Mouse (Mus musculus): Measurements from ENCODE around the gene Med7. TPM values are rescaled to one million over a fixed set of nuclear protein-coding genes. Genes with fewer than 3 reads are reported as not detected.

Gene Med7
- polyA plus RNA-seq, 1 experiment from 2014 or later, result 54.2 TPM

- Histone ChIP-seq H3K9ac (ENCODE audit: low read length) (no peak overlapping the region), H3K27me3 (ENCODE audit: control insufficient read depth, insufficient read depth, low read length) (no peaks in the 10 kb centered on the region), H3K36me3 (ENCODE audit: control insufficient read depth, insufficient read depth, low read length) (no peaks in the 10 kb centered on the region), H3K4me3 (ENCODE audit: control insufficient read depth in 1 of 2, insufficient read depth in 1 of 2, low read depth in 1 of 2, low read length in 2 of 2) (no peak overlapping the region), H3K4me2 (ENCODE audit: low read length) (no peak overlapping the region), H3K9me3 (ENCODE audit: control insufficient read depth, low read length) (no peaks in the 10 kb centered on the region), H3K27ac (replicated peaks in 1 of 2; ENCODE audit: control insufficient read depth in 1 of 2, insufficient read depth in 1 of 2, low read depth in 2 of 2, low read length in 2 of 2) (no peak overlapping the region), H3K4me1 (ENCODE audit: control insufficient read depth in 2 of 2, insufficient read depth in 2 of 2, low read length in 2 of 2) (peaks cover 0 to 2% of the 10 kb centered on the region in 2 experiments; a peak in 2 of 4 replicates)
- no peak; the same call in 1 of the 2 replicates for ATAC-seq (ENCODE audit: insufficient number of reproducible peaks, insufficient read depth, low FRiP score, low read depth)
- 16% methylated on average over 3 of the region's 3 CpGs for WGBS
Observed at GRCm38 (mm10) chr11:46431129-46431528, 5.6 kb upstream of the Med7 start.

- H3K27me3 ChIP-seq (ENCODE audit: control insufficient read depth, insufficient read depth, low read length), result no peaks in the 10 kb centered on the region
- peaks cover 14% of the 10 kb centered on the region for H3K36me3 ChIP-seq (ENCODE audit: control insufficient read depth, insufficient read depth, low read length)
- peaks cover 2 to 6% of the 10 kb centered on the region in 2 experiments for H3K4me1 ChIP-seq (ENCODE audit: control insufficient read depth in 2 of 2, insufficient read depth in 2 of 2, low read length in 2 of 2)
- H3K4me2 ChIP-seq (ENCODE audit: low read length), result no peak overlapping the region
- H3K9me3 ChIP-seq (ENCODE audit: control insufficient read depth, low read length), result no peaks in the 10 kb centered on the region
- H3K4me3 ChIP-seq (ENCODE audit: control insufficient read depth in 1 of 2, insufficient read depth in 1 of 2, low read depth in 1 of 2, low read length in 2 of 2), result no peak overlapping the region
- no peak overlapping the region for H3K9ac ChIP-seq (ENCODE audit: low read length)
- no peak overlapping the region for H3K27ac ChIP-seq (replicated peaks in 1 of 2; ENCODE audit: control insufficient read depth in 1 of 2, insufficient read depth in 1 of 2, low read depth in 2 of 2, low read length in 2 of 2)
- no peak for ATAC-seq (ENCODE audit: insufficient number of reproducible peaks, insufficient read depth, low FRiP score, low read depth)
Observed at GRCm38 (mm10) chr11:46435363-46435762, 1.4 kb upstream of the Med7 start.

- peak overlapping the region; percentile 93 for H3K9ac ChIP-seq (ENCODE audit: low read length)
- peak overlapping the region; percentile 77 for H3K4me2 ChIP-seq (ENCODE audit: low read length)
- under 1% methylated on average over 23 of the region's 23 CpGs for WGBS
- no peak for ATAC-seq (ENCODE audit: insufficient number of reproducible peaks, insufficient read depth, low FRiP score, low read depth)
- H3K27ac ChIP-seq (replicated peaks in 1 of 2; ENCODE audit: control insufficient read depth in 1 of 2, insufficient read depth in 1 of 2, low read depth in 2 of 2, low read length in 2 of 2), result peak overlapping the region in 1 of 2 experiments; percentile 93; a peak in 3 of 4 replicates
- H3K4me3 ChIP-seq (ENCODE audit: control insufficient read depth in 1 of 2, insufficient read depth in 1 of 2, low read depth in 1 of 2, low read length in 2 of 2), result peak overlapping the region; percentile 93 to 99
- H3K27me3 ChIP-seq (ENCODE audit: control insufficient read depth, insufficient read depth, low read length), result no peaks in the 10 kb centered on the region
- no peaks in the 10 kb centered on the region for H3K9me3 ChIP-seq (ENCODE audit: control insufficient read depth, low read length)
- H3K36me3 ChIP-seq (ENCODE audit: control insufficient read depth, insufficient read depth, low read length), result peaks cover 33% of the 10 kb centered on the region
- H3K4me1 ChIP-seq (ENCODE audit: control insufficient read depth in 2 of 2, insufficient read depth in 2 of 2, low read length in 2 of 2), result peaks cover 2 to 6% of the 10 kb centered on the region in 2 experiments
Observed at GRCm38 (mm10) chr11:46437459-46438000, 805 bp downstream of the Med7 start.

GRCm38 (mm10) chr11:46439005-46439543 lies 2.3 kb downstream of the Med7 start:
- H3K4me2 ChIP-seq (ENCODE audit: low read length), result no peak overlapping the region
- no peaks in the 10 kb centered on the region for H3K9me3 ChIP-seq (ENCODE audit: control insufficient read depth, low read length)
- ATAC-seq (ENCODE audit: insufficient number of reproducible peaks, insufficient read depth, low FRiP score, low read depth), result no peak
- peaks cover 41% of the 10 kb centered on the region for H3K36me3 ChIP-seq (ENCODE audit: control insufficient read depth, insufficient read depth, low read length)
- H3K27me3 ChIP-seq (ENCODE audit: control insufficient read depth, insufficient read depth, low read length), result no peaks in the 10 kb centered on the region
- H3K27ac ChIP-seq (replicated peaks in 1 of 2; ENCODE audit: control insufficient read depth in 1 of 2, insufficient read depth in 1 of 2, low read depth in 2 of 2, low read length in 2 of 2), result no peak overlapping the region
- no peak overlapping the region for H3K4me3 ChIP-seq (ENCODE audit: control insufficient read depth in 1 of 2, insufficient read depth in 1 of 2, low read depth in 1 of 2, low read length in 2 of 2)
- H3K4me1 ChIP-seq (ENCODE audit: control insufficient read depth in 2 of 2, insufficient read depth in 2 of 2, low read length in 2 of 2), result peaks cover 2 to 6% of the 10 kb centered on the region in 2 experiments
- no peak overlapping the region for H3K9ac ChIP-seq (ENCODE audit: low read length)
- 87% methylated on average over 5 of the region's 5 CpGs for WGBS

- Histone ChIP-seq H3K27ac (replicated peaks in 1 of 2; ENCODE audit: control insufficient read depth in 1 of 2, insufficient read depth in 1 of 2, low read depth in 2 of 2, low read length in 2 of 2) (no peak overlapping the region), H3K4me1 (ENCODE audit: control insufficient read depth in 2 of 2, insufficient read depth in 2 of 2, low read length in 2 of 2) (peaks cover 2 to 3% of the 10 kb centered on the region in 2 experiments; a peak in 3 of 4 replicates), H3K27me3 (ENCODE audit: control insufficient read depth, insufficient read depth, low read length) (no peaks in the 10 kb centered on the region), H3K9ac (ENCODE audit: low read length) (no peak overlapping the region), H3K36me3 (ENCODE audit: control insufficient read depth, insufficient read depth, low read length) (peaks cover 41% of the 10 kb centered on the region), H3K9me3 (ENCODE audit: control insufficient read depth, low read length) (no peaks in the 10 kb centered on the region), H3K4me3 (ENCODE audit: control insufficient read depth in 1 of 2, insufficient read depth in 1 of 2, low read depth in 1 of 2, low read length in 2 of 2) (no peak overlapping the region), H3K4me2 (ENCODE audit: low read length) (no peak overlapping the region)
- ATAC-seq (ENCODE audit: insufficient number of reproducible peaks, insufficient read depth, low FRiP score, low read depth), result no peak
- WGBS, result 88% methylated on average over 1 of the region's 1 CpGs
Observed at GRCm38 (mm10) chr11:46441774-46442173, 5.0 kb downstream of the Med7 start.

- no peak overlapping the region for H3K27ac ChIP-seq (replicated peaks in 1 of 2; ENCODE audit: control insufficient read depth in 1 of 2, insufficient read depth in 1 of 2, low read depth in 2 of 2, low read length in 2 of 2)
- H3K4me1 ChIP-seq (ENCODE audit: control insufficient read depth in 2 of 2, insufficient read depth in 2 of 2, low read length in 2 of 2), result no peaks in the 10 kb centered on the region; a peak in 1 of 4 replicates
- no peaks in the 10 kb centered on the region for H3K9me3 ChIP-seq (ENCODE audit: control insufficient read depth, low read length)
- no peak overlapping the region for H3K9ac ChIP-seq (ENCODE audit: low read length)
- no peak overlapping the region for H3K4me3 ChIP-seq (ENCODE audit: control insufficient read depth in 1 of 2, insufficient read depth in 1 of 2, low read depth in 1 of 2, low read length in 2 of 2)
- WGBS, result 90% methylated on average over 1 of the region's 1 CpGs
- no peak overlapping the region for H3K4me2 ChIP-seq (ENCODE audit: low read length)
- no peaks in the 10 kb centered on the region for H3K27me3 ChIP-seq (ENCODE audit: control insufficient read depth, insufficient read depth, low read length)
- peaks cover 41% of the 10 kb centered on the region for H3K36me3 ChIP-seq (ENCODE audit: control insufficient read depth, insufficient read depth, low read length)
- no peak for ATAC-seq (ENCODE audit: insufficient number of reproducible peaks, insufficient read depth, low FRiP score, low read depth)
Observed at GRCm38 (mm10) chr11:46443152-46443551, 6.4 kb downstream of the Med7 start.

- H3K9me3 ChIP-seq (ENCODE audit: control insufficient read depth, low read length), result no peaks in the 10 kb centered on the region
- no peaks in the 10 kb centered on the region for H3K4me1 ChIP-seq (ENCODE audit: control insufficient read depth in 2 of 2, insufficient read depth in 2 of 2, low read length in 2 of 2)
- H3K9ac ChIP-seq (ENCODE audit: low read length), result no peak overlapping the region
- no peak overlapping the region for H3K27ac ChIP-seq (replicated peaks in 1 of 2; ENCODE audit: control insufficient read depth in 1 of 2, insufficient read depth in 1 of 2, low read depth in 2 of 2, low read length in 2 of 2)
- peaks cover 38% of the 10 kb centered on the region for H3K36me3 ChIP-seq (ENCODE audit: control insufficient read depth, insufficient read depth, low read length)
- 86% methylated on average over 5 of the region's 5 CpGs for WGBS
- no peaks in the 10 kb centered on the region for H3K27me3 ChIP-seq (ENCODE audit: control insufficient read depth, insufficient read depth, low read length)
- no peak overlapping the region for H3K4me2 ChIP-seq (ENCODE audit: low read length)
- no peak overlapping the region for H3K4me3 ChIP-seq (ENCODE audit: control insufficient read depth in 1 of 2, insufficient read depth in 1 of 2, low read depth in 1 of 2, low read length in 2 of 2)
- no peak for ATAC-seq (ENCODE audit: insufficient number of reproducible peaks, insufficient read depth, low FRiP score, low read depth)
Observed at GRCm38 (mm10) chr11:46443979-46444378, 7.3 kb downstream of the Med7 start.

GRCm38 (mm10) chr11:46446150-46446549 lies 9.4 kb downstream of the Med7 start:
- H3K9ac ChIP-seq (ENCODE audit: low read length), result no peak overlapping the region
- ATAC-seq (ENCODE audit: insufficient number of reproducible peaks, insufficient read depth, low FRiP score, low read depth), result no peak
- H3K36me3 ChIP-seq (ENCODE audit: control insufficient read depth, insufficient read depth, low read length), result peaks cover 19% of the 10 kb centered on the region
- no peaks in the 10 kb centered on the region for H3K27me3 ChIP-seq (ENCODE audit: control insufficient read depth, insufficient read depth, low read length)
- no peak overlapping the region for H3K4me2 ChIP-seq (ENCODE audit: low read length)
- no peak overlapping the region for H3K4me3 ChIP-seq (ENCODE audit: control insufficient read depth in 1 of 2, insufficient read depth in 1 of 2, low read depth in 1 of 2, low read length in 2 of 2)
- 86% methylated on average over 6 of the region's 6 CpGs for WGBS
- no peaks in the 10 kb centered on the region for H3K9me3 ChIP-seq (ENCODE audit: control insufficient read depth, low read length)
- no peak overlapping the region for H3K27ac ChIP-seq (replicated peaks in 1 of 2; ENCODE audit: control insufficient read depth in 1 of 2, insufficient read depth in 1 of 2, low read depth in 2 of 2, low read length in 2 of 2)
- H3K4me1 ChIP-seq (ENCODE audit: control insufficient read depth in 2 of 2, insufficient read depth in 2 of 2, low read length in 2 of 2), result no peaks in the 10 kb centered on the region

Measured in heart, embryonic 14.5 days (tissue).